Mouse (Mus musculus) intestine, postnatal 0 days (tissue): ENCODE data around the gene Ndel1. TPM values are rescaled to one million over a fixed set of nuclear protein-coding genes. Genes with fewer than 3 reads are reported as not detected.

Source experiments
- ATAC-seq: fragments of 200-750 bp; cut with Nextera tagmentation; 2 replicates; pipeline ENCODE4 v1.8.0; 2017; ENCODE audit warnings: mild to moderate bottlenecking, moderate TSS enrichment, moderate library complexity
- H3K27ac ChIP-seq: fragments of 300-500 bp; sonication (generic); 2 replicates; pipeline ENCODE4 v1.5.1; 2014; ENCODE audit warnings: mild to moderate bottlenecking, low read depth, low read length, moderate library complexity
- H3K27me3 ChIP-seq: fragments of 300-500 bp; sonication (generic); replicated peaks from 2 replicates; pipeline ENCODE4 v1.6.1; 2014; ENCODE audit warnings: low read length, mixed read lengths; ENCODE audit not compliant: control insufficient read depth, insufficient read depth
- H3K36me3 ChIP-seq: fragments of 300-500 bp; sonication (generic); 2 replicates; pipeline ENCODE4 v1.6.1; 2014; ENCODE audit warnings: mild to moderate bottlenecking, moderate library complexity; ENCODE audit not compliant: control insufficient read depth, insufficient read depth
- H3K4me1 ChIP-seq: fragments of 300-500 bp; sonication (generic); replicated peaks from 2 replicates; pipeline ENCODE4 v1.6.1; 2014; ENCODE audit warnings: antibody characterized with exemption, low read length, mixed read lengths; ENCODE audit not compliant: control insufficient read depth, insufficient read depth
- H3K4me2 ChIP-seq: fragments of 300-500 bp; sonication (generic); replicated peaks from 2 replicates; pipeline ENCODE4 v1.6.1; 2014; ENCODE audit warnings: low read depth, mild to moderate bottlenecking, moderate library complexity
- H3K4me3 ChIP-seq: fragments of 300-500 bp; sonication (generic); 2 replicates; pipeline ENCODE4 v1.5.1; 2014; ENCODE audit warnings: low read depth, low read length
- H3K9ac ChIP-seq: fragments of 300-500 bp; sonication (generic); 2 replicates; pipeline ENCODE4 v1.6.1; 2014; ENCODE audit warnings: mild to moderate bottlenecking, low read depth, low read length
- H3K9me3 ChIP-seq: fragments of 300-500 bp; sonication (generic); 2 replicates; pipeline ENCODE4 v1.6.1; 2016; ENCODE audit warnings: mixed run types; ENCODE audit not compliant: control insufficient read depth
- CTCF ChIP-seq: sonication (generic); IDR thresholded peaks from 2 replicates; pipeline ENCODE4 v1.5.1; 2016; ENCODE audit warnings: low read depth, mild to moderate bottlenecking, control low read depth, antibody characterized with exemption, moderate library complexity
- WGBS: fragments of 180-500 bp; shearing (Covaris S2); extraction: QIAGEN DNeasy Blood & Tissue Kit; methylation state at CpG from one replicate; pipeline ENCODE4 v1.1.7; 2014; 5-methylcytosine and 5-hydroxymethylcytosine counted together
- polyA plus RNA-seq: library from polyadenylated mRNA; unstranded; fragments of >200 nt; fragmentation: Nextera tagmentation; extraction: Ambion mirVana; gene quantifications from 2 replicates; pipeline ENCODE4 v1.2.1, GENCODE M21; 2015

Ndel1 gene
- polyA plus RNA-seq, 1 experiment from 2014 or later: 63.6 TPM

- H3K4me2 ChIP-seq: no peak overlapping the region
- no peak for ATAC-seq
- H3K4me3 ChIP-seq: no peak overlapping the region
- no peak overlapping the region for H3K27ac ChIP-seq
- peaks cover 45% of the 10 kb centered on the region for H3K36me3 ChIP-seq
- H3K9me3 ChIP-seq: no peaks in the 10 kb centered on the region
- no peaks in the 10 kb centered on the region for H3K4me1 ChIP-seq
- no peak overlapping the region for H3K9ac ChIP-seq
- no peak for TF ChIP-seq CTCF
- 84% methylated on average over 10 of the region's 10 CpGs for WGBS
- no peaks in the 10 kb centered on the region for H3K27me3 ChIP-seq
These were observed 73.4 kb downstream of the Ndel1 start for GRCm38 (mm10) chr11:68798258-68798657.

GRCm38 (mm10) chr11:68791794-68792193 lies 79.9 kb downstream of the Ndel1 start:
- 0 out of 2 replicates have a peak, but pooled peaks cover 2% of the 10 kb centered on the region for H3K4me1 ChIP-seq
- WGBS: 28% methylated on average over 9 of the region's 9 CpGs
- H3K27me3 ChIP-seq: no peaks in the 10 kb centered on the region
- H3K27ac ChIP-seq: no peak overlapping the region
- no peak for TF ChIP-seq CTCF
- peak overlapping the region; percentile 30 for H3K4me2 ChIP-seq
- no peaks in the 10 kb centered on the region for H3K9me3 ChIP-seq
- H3K36me3 ChIP-seq: peaks cover 45% of the 10 kb centered on the region
- peak; percentile 66; the same call in 1 of the 2 replicates for ATAC-seq
- no peak overlapping the region for H3K9ac ChIP-seq
- no peak overlapping the region for H3K4me3 ChIP-seq

- Histone ChIP-seq H3K36me3 (peaks cover 38% of the 10 kb centered on the region), H3K4me3 (no peak overlapping the region), H3K4me2 (no peak overlapping the region), H3K9me3 (no peaks in the 10 kb centered on the region), H3K27ac (no peak overlapping the region), H3K27me3 (no peaks in the 10 kb centered on the region), H3K4me1 (0 out of 2 replicates have a peak, but pooled peaks cover 2% of the 10 kb centered on the region), H3K9ac (no peak overlapping the region)
- no peak for ATAC-seq
- WGBS: 92% methylated on average over 10 of the region's 10 CpGs
- no peak for TF ChIP-seq CTCF
These were observed 80.9 kb downstream of the Ndel1 start for GRCm38 (mm10) chr11:68790720-68791119.

GRCm38 (mm10) chr11:68787222-68787621 lies 84.4 kb downstream of the Ndel1 start:
- Histone ChIP-seq H3K4me2 (no peak overlapping the region), H3K9ac (no peak overlapping the region), H3K9me3 (no peaks in the 10 kb centered on the region), H3K4me1 (0 out of 2 replicates have a peak, but pooled peaks cover 2% of the 10 kb centered on the region), H3K4me3 (no peak overlapping the region), H3K27me3 (no peaks in the 10 kb centered on the region), H3K27ac (no peak overlapping the region), H3K36me3 (peaks cover 24% of the 10 kb centered on the region)
- 91% methylated on average over 9 of the region's 9 CpGs for WGBS
- TF ChIP-seq CTCF: no peak
- ATAC-seq: no peak

- Histone ChIP-seq H3K4me1 (no peaks in the 10 kb centered on the region), H3K36me3 (peaks cover 18% of the 10 kb centered on the region), H3K27me3 (no peaks in the 10 kb centered on the region), H3K4me3 (no peak overlapping the region), H3K9me3 (no peaks in the 10 kb centered on the region), H3K4me2 (no peak overlapping the region), H3K9ac (no peak overlapping the region), H3K27ac (no peak overlapping the region)
- peak; percentile 49; the same call in 1 of the 2 replicates for ATAC-seq
- TF ChIP-seq CTCF: no peak
- 48% methylated on average over 8 of the region's 8 CpGs for WGBS
These were observed 85.8 kb downstream of the Ndel1 start for GRCm38 (mm10) chr11:68785813-68786212.

- Histone ChIP-seq H3K9ac (no peak overlapping the region), H3K4me3 (no peak overlapping the region), H3K27me3 (no peaks in the 10 kb centered on the region), H3K27ac (no peak overlapping the region), H3K9me3 (no peaks in the 10 kb centered on the region), H3K4me2 (no peak overlapping the region), H3K36me3 (peaks cover 3% of the 10 kb centered on the region; the same call in 1 of the 2 replicates), H3K4me1 (no peaks in the 10 kb centered on the region)
- no peak for ATAC-seq
- WGBS: 83% methylated on average over 9 of the region's 9 CpGs
- TF ChIP-seq CTCF: no peak
These were observed 89.3 kb downstream of the Ndel1 start for GRCm38 (mm10) chr11:68782336-68782735.
